ENCODE assay signal across 9 mouse cellular contexts in the genomic region with DNA sequence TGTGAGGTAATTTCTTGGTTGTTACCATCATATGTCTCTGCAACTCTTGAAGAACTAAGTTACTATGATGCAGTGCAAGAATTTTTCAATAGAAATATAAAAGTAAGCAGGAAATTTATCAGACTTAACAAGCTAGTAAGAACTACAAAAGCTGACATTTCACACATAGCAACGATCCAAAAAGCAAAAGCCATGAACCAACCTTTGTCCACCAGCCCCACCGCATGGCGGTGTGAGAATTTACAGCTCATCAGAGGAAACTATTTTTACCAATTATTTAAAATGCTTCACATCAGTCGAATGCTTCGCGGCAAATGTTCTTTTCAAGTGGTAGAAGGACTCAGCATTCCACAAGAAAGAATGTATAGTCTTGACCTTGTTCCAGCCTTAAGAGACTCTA. TPM values are rescaled to one million over a fixed set of nuclear protein-coding genes. Genes with fewer than 3 reads are reported as not detected.
DNase-seq lines count a peak whose midpoint lies in the region; TF ChIP-seq lines count a peak whose summit lies in the region.
"Had no signal": no experiment of that assay in that cellular context is flagged by ENCODE, and none has a peak within 500 bp of the region (broad histone marks: within the 10 kb centered on the region; RNA-seq: fewer than 3 reads in every experiment).

No protein-coding gene starts in this region.

- peak; percentile 7 for DNase-seq in gastrocnemius, adult 18-20 months (ENCODE audit: low spot score)
- no peak for DNase-seq in gastrocnemius, adult 8-10 months (ENCODE audit: low spot score in 2 of 2)
- DNase-seq in thymus, postnatal 4 days = peak; percentile 24
- DNase-seq in thymus, adult 2 months = no peak
- DNase-seq in embryonic facial prominence, embryonic 10.5 days (ENCODE audit: low spot score) = peak; percentile 38
- peak; percentile 14 for DNase-seq in layer of hippocampus, adult 9-11 months
- DNase-seq in retina, embryonic 14.5 days (ENCODE audit: low spot score) = peak; percentile 78
- DNase-seq in spleen, postnatal 4 days (ENCODE audit: low spot score in 2 of 2) = no peak

- H3K4me1 ChIP-seq in thymus, adult 2 months (replicated peaks; ENCODE audit: control insufficient read depth, insufficient read depth, low read length) = no peaks in the 10 kb centered on the region
- H3K4me1 ChIP-seq in embryonic facial prominence, embryonic 10.5 days = no peaks in the 10 kb centered on the region
- H3K4me1 ChIP-seq: lung, embryonic 15.5 days had no signal

- no peaks in the 10 kb centered on the region for H3K27me3 ChIP-seq in thymus, adult 2 months (ENCODE audit: control insufficient read depth, insufficient read depth, low read length)
- H3K27me3 ChIP-seq in embryonic facial prominence, embryonic 10.5 days (replicated peaks; ENCODE audit: low read depth, poor library complexity, severe bottlenecking) = no peaks in the 10 kb centered on the region
- H3K27me3 ChIP-seq: lung, embryonic 15.5 days had no signal

- WGBS in thymus, adult 2 months = 40% methylated on average over 6 of the region's 6 CpGs
- 41% methylated on average over 6 of the region's 6 CpGs for WGBS in embryonic facial prominence, embryonic 10.5 days

- no peak overlapping the region for H3K27ac ChIP-seq in thymus, adult 2 months (ENCODE audit: control insufficient read depth, insufficient read depth, low read length)
- no peak overlapping the region for H3K27ac ChIP-seq in embryonic facial prominence, embryonic 10.5 days (replicated peaks)
- H3K27ac ChIP-seq: lung, embryonic 15.5 days had no signal

- H3K4me3 ChIP-seq in thymus, adult 2 months (ENCODE audit: control insufficient read depth, insufficient read depth, low read length) = no peak overlapping the region
- H3K4me3 ChIP-seq in embryonic facial prominence, embryonic 10.5 days = no peak overlapping the region
- H3K4me3 ChIP-seq: lung, embryonic 15.5 days had no signal

- no peaks in the 10 kb centered on the region for H3K36me3 ChIP-seq in thymus, adult 2 months (ENCODE audit: control insufficient read depth, insufficient read depth, low read length)
- H3K36me3 ChIP-seq in embryonic facial prominence, embryonic 10.5 days (replicated peaks) = no peaks in the 10 kb centered on the region
- H3K36me3 ChIP-seq: lung, embryonic 15.5 days had no signal

- no peak for TF ChIP-seq CTCF in thymus, adult 2 months (IDR thresholded peaks at IDR 0.05; ENCODE audit: borderline replicate concordance, control insufficient read depth, extremely low read depth, insufficient read depth, low read length, poor library complexity)

- H3K9me3 ChIP-seq in embryonic facial prominence, embryonic 10.5 days = no peaks in the 10 kb centered on the region
- H3K9me3 ChIP-seq: lung, embryonic 15.5 days had no signal

- no peak for TF ChIP-seq POLR2A in thymus, adult 2 months (IDR thresholded peaks at IDR 0.05; ENCODE audit: control insufficient read depth, extremely low read depth, insufficient read depth, low read length, poor library complexity)

RNA-seq across cellular contexts. Expression of gene 1700129C05Rik, which starts 58.3 kb away (rescaled TPM):
- total RNA-seq in gastrocnemius, adult 18-20 months (2021) = not detected
- total RNA-seq in gastrocnemius, adult 8-10 months (2022) = not detected
- not detected in 2 replicates for polyA plus RNA-seq in thymus, adult 2 months (2012; rRNA removed)
- not detected in 2 replicates for polyA plus RNA-seq in embryonic facial prominence, embryonic 10.5 days (2016; fragmentation: Nextera tagmentation; extraction: Ambion mirVana)
- polyA plus RNA-seq: lung, embryonic 15.5 days had no signal

Comparison
In these comparisons a context has a peak if more than half of its experiments do, and no peak if none do; other contexts are left out.
1. DNase-seq: peak in gastrocnemius, adult 18-20 months (single experiment), thymus, postnatal 4 days (single experiment), embryonic facial prominence, embryonic 10.5 days (single experiment), layer of hippocampus, adult 9-11 months (single experiment) and retina, embryonic 14.5 days (single experiment); none in gastrocnemius, adult 8-10 months (0 of 2), thymus, adult 2 months (single experiment) and spleen, postnatal 4 days (0 of 2).